Mouse (Mus musculus): ENCODE results near the gene Sult2b1. TPM values are rescaled to one million over a fixed set of nuclear protein-coding genes. Genes with fewer than 3 reads are reported as not detected.

Sult2b1 gene
- polyA plus RNA-seq, 1 experiment from 2014 or later = 5.9 TPM

DNA sequence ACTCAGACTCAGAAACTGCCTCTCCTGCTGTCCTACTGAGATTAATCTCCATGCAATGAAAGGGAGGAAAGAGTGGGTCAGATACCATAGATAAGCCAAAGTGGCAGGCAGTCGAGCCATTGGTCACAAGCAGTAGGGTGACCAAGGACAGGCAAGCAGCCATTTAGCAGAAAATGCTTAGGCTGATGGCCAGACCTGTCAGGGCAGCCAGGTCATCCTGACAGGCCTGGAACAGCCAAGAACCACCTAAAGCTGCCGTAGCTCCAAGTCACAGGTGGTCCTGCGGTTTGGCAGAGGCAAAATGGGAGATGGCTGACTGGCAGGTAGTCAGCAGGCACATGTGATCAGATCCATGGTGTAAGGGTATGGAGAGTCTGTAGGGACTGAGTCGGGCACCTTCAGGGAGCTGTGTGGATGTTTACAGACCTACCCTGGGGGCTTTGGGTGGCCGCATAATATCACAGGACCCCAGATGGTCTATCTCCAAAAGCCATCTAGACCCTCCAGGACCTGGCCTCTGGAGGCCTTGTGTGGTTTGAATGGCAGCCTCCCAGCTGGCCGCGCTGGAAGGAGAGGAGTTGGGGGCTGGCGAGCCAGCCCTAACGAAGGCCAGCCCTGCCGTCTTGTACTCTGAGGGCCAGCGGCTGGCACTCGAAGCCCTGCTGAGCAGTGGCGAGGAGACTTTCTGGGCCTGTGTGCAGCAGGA is 62.7 kb downstream of the Sult2b1 start:
- peaks cover 81% of the 10 kb centered on the region for H3K36me3 ChIP-seq (ENCODE audit: insufficient read depth)
- no peak for DNase-seq
- WGBS = 58% methylated on average over 13 of the region's 13 CpGs
- H3K9me3 ChIP-seq (ENCODE audit: low read depth, low read length) = no peaks in the 10 kb centered on the region
- no peak overlapping the region for H3K4me3 ChIP-seq (ENCODE audit: low read depth, low read length)
- no peaks in the 10 kb centered on the region for H3K27me3 ChIP-seq (ENCODE audit: insufficient read depth, low read length)
- ATAC-seq (ENCODE audit: insufficient read depth) = no peak
- TF ChIP-seq CTCF (IDR thresholded peaks at IDR 0.05; ENCODE audit: low read depth) = no peak
- H3K4me2 ChIP-seq = no peak overlapping the region
- peaks cover 5% of the 10 kb centered on the region; the same call in 1 of the 2 replicates for H3K4me1 ChIP-seq (ENCODE audit: insufficient read depth)
- H3K9ac ChIP-seq = no peak overlapping the region
- H3K27ac ChIP-seq (ENCODE audit: low read depth) = 0 out of 2 replicates have a peak overlapping the region, but pooled peaks have one; percentile 36

DNA sequence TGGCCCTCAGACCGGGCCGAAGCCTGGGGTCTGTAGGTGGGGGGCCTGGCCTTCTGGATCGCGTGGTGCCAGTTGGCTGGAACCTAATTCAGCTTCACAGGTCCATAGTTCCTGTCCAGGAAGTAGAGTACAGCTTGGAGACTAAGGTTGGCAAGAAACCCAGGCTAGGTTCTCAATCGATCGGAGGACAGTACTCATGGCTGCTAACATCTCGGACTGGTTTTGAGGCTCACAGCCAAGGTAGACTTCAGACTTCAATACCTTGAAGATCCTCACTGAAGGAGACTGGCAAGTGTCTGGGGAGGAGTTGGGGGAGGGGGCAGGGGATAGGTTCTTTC is 63.3 kb downstream of the Sult2b1 start:
- no peaks in the 10 kb centered on the region for H3K27me3 ChIP-seq (ENCODE audit: insufficient read depth, low read length)
- H3K4me2 ChIP-seq = no peak overlapping the region
- no peak for DNase-seq
- H3K4me3 ChIP-seq (ENCODE audit: low read depth, low read length) = no peak overlapping the region
- WGBS = 72% methylated on average over 7 of the region's 7 CpGs
- H3K9ac ChIP-seq = 0 out of 2 replicates have a peak overlapping the region, but pooled peaks have one; percentile 3
- TF ChIP-seq CTCF (IDR thresholded peaks at IDR 0.05; ENCODE audit: low read depth) = no peak
- ATAC-seq (ENCODE audit: insufficient read depth) = no peak
- H3K4me1 ChIP-seq (ENCODE audit: insufficient read depth) = peaks cover 10% of the 10 kb centered on the region; the same call in 1 of the 2 replicates
- 0 out of 2 replicates have a peak overlapping the region, but pooled peaks have one; percentile 36 for H3K27ac ChIP-seq (ENCODE audit: low read depth)
- peaks cover 75% of the 10 kb centered on the region for H3K36me3 ChIP-seq (ENCODE audit: insufficient read depth)
- H3K9me3 ChIP-seq (ENCODE audit: low read depth, low read length) = no peaks in the 10 kb centered on the region

DNA sequence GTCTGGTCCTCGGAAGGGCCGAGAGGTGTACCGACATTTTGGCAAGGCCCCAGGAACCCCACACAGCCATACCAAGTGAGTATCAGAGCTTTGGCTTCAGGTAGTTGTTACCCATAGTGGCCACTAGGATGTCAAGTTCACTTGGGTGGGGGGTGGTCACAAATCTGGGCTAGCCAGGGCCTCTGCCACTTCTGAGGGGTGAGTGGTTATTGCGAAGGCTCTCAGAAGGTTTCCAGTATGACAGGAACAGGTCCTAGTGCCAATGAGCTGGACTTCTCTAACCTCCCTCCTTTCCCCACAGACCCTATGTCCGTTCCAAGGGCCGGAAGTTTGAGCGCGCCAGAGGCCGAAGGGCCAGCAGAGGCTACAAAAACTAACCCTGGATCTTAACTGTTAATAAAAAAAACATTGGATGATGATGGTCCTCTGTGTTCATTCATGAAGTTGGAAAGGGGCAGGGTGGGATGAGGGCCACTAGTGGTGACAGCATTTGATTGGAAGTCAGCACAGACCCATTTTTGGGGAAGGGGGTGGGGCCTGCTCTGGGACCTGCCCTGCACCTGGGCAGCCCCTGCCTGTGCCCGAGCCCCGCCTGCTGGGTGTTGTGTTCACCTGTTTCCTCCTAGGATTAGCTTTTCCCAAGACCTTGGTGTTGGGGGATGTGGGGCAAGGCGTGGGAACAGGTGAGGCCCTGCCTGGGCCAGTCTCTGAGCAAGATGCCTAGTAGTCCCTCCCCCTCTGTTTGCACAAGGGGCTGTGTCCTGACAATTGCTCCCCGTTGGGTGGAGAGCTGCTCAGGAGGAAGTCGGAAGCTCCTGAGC is 63.8 kb downstream of the Sult2b1 start, which contains the start of gene Fam83e:
TSS of gene Fam83e (plus strand) at position 800 of the 821 bp plus-strand sequence.
- H3K4me3 ChIP-seq (ENCODE audit: low read depth, low read length) = no peak within 1 kb of the TSS
- H3K27me3 ChIP-seq (ENCODE audit: insufficient read depth, low read length) = no peaks in the 10 kb centered on the region
- H3K9me3 ChIP-seq (ENCODE audit: low read depth, low read length) = no peaks in the 10 kb centered on the region
- peak within 1 kb of the TSS; percentile 99; the same call in 1 of the 2 replicates for H3K4me2 ChIP-seq
- WGBS = 79% methylated on average over 14 of the region's 14 CpGs
- H3K4me1 ChIP-seq (ENCODE audit: insufficient read depth) = peaks cover 11% of the 10 kb centered on the region; the same call in 1 of the 2 replicates
- 0 out of 2 replicates have a peak within 1 kb of the TSS, but pooled peaks have one; percentile 36 for H3K27ac ChIP-seq (ENCODE audit: low read depth)
- peak; percentile 40 for TF ChIP-seq CTCF (IDR thresholded peaks at IDR 0.05; ENCODE audit: low read depth)
- no peak for DNase-seq
- 0 out of 2 replicates have a peak within 1 kb of the TSS, but pooled peaks have one; percentile 3 for H3K9ac ChIP-seq
- no peak for ATAC-seq (ENCODE audit: insufficient read depth)
- H3K36me3 ChIP-seq (ENCODE audit: insufficient read depth) = peaks cover 70% of the 10 kb centered on the region

DNA sequence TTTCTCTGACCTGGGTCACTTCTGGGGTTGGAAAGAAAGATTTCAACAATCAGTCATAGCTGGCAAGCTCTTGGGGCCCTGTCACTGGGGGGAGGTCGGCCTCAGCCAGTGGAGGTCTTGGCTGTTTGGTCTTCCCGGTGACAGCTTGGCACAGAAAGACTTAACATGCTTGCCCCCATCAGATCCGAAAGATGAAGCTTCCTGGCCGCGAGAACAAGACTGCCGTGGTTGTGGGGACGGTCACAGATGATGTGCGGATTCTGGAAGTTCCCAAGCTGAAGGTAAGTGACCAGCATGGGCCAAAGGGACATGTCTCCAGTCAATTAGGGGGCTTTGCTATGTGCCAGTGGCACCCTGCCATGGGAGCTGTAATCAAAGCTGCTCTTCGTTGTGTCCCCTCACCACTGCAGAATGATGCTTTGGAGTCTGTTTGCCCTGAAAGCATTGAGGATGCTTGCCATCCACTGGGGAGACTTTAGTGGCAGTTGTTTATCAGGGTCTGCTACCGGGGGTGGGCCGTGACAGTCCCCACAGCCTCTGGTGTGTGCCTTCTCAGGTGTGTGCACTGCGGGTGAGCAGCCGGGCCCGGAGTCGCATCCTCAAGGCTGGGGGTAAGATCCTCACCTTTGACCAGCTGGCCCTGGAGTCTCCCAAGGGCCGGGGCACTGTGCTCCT is 64.6 kb downstream of the Sult2b1 start:
- Histone ChIP-seq H3K9ac (peak overlapping the region; percentile 99), H3K4me3 (ENCODE audit: low read depth, low read length) (peak overlapping the region; percentile 98), H3K36me3 (ENCODE audit: insufficient read depth) (peaks cover 63% of the 10 kb centered on the region), H3K4me1 (ENCODE audit: insufficient read depth) (peaks cover 13% of the 10 kb centered on the region; the same call in 1 of the 2 replicates), H3K4me2 (peak overlapping the region; percentile 99), H3K27ac (ENCODE audit: low read depth) (no peak overlapping the region), H3K27me3 (ENCODE audit: insufficient read depth, low read length) (no peaks in the 10 kb centered on the region), H3K9me3 (ENCODE audit: low read depth, low read length) (no peaks in the 10 kb centered on the region)
- ATAC-seq (ENCODE audit: insufficient read depth) (no peak), DNase-seq (no peak)
- 85% methylated on average over 15 of the region's 16 CpGs for WGBS
- TF ChIP-seq CTCF (IDR thresholded peaks at IDR 0.05; ENCODE audit: low read depth) = no peak

DNA sequence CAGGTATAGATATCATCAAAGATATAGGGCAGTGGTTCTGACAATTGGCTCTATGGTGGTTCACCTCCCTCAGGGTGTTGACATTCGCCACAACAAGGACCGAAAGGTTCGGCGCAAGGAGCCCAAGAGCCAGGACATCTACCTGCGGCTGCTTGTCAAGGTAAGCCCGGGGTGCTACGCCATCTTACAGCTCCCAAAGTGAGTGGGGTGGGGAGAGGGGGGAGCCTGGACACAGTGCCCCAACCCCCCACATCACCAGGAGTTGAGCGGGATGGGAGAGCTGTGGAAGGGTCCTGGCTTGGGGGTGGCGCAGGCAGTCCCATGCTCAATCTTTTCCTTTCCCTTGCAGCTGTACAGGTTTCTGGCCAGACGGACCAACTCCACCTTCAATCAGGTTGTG is 65.3 kb downstream of the Sult2b1 start:
- no peak for TF ChIP-seq CTCF (IDR thresholded peaks at IDR 0.05; ENCODE audit: low read depth)
- Histone ChIP-seq H3K9me3 (ENCODE audit: low read depth, low read length) (no peaks in the 10 kb centered on the region), H3K27me3 (ENCODE audit: insufficient read depth, low read length) (no peaks in the 10 kb centered on the region), H3K4me1 (ENCODE audit: insufficient read depth) (peaks cover 13% of the 10 kb centered on the region; the same call in 1 of the 2 replicates), H3K4me2 (peak overlapping the region; percentile 99), H3K36me3 (ENCODE audit: insufficient read depth) (peaks cover 56% of the 10 kb centered on the region), H3K27ac (ENCODE audit: low read depth) (no peak overlapping the region), H3K9ac (peak overlapping the region; percentile 99), H3K4me3 (ENCODE audit: low read depth, low read length) (peak overlapping the region; percentile 98)
- DNase-seq = no peak
- 78% methylated on average over 10 of the region's 10 CpGs for WGBS
- no peak for ATAC-seq (ENCODE audit: insufficient read depth)

DNA sequence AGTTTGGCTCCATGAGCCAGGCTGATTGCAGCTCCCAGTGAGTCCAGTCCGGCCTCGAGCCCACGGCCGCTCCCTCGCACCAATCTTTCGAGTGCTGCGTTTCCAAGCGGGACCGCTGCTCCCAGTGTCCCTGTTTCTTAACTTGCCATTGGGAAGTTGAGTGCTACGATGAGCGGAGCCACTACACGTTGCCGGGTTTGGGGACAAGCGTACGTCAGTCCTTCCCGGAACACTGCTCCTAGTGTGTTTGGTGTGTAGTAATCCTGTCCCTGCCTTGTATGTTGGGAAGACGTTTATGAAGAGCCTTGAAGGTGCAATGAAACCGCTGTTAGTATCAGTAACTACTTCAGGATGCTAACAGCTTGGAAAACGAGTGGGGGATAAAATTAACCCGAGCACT is 66.1 kb downstream of the Sult2b1 start:
- no peak for TF ChIP-seq CTCF (IDR thresholded peaks at IDR 0.05; ENCODE audit: low read depth)
- DNase-seq (no peak), ATAC-seq (ENCODE audit: insufficient read depth) (no peak)
- peaks cover 13% of the 10 kb centered on the region; the same call in 1 of the 2 replicates for H3K4me1 ChIP-seq (ENCODE audit: insufficient read depth)
- no peaks in the 10 kb centered on the region for H3K27me3 ChIP-seq (ENCODE audit: insufficient read depth, low read length)
- no peaks in the 10 kb centered on the region for H3K9me3 ChIP-seq (ENCODE audit: low read depth, low read length)
- H3K27ac ChIP-seq (ENCODE audit: low read depth) = peak overlapping the region; percentile 97
- H3K9ac ChIP-seq = peak overlapping the region; percentile 99
- under 1% methylated on average over 20 of the region's 20 CpGs for WGBS
- peak overlapping the region; percentile 99 for H3K4me2 ChIP-seq
- peaks cover 51% of the 10 kb centered on the region for H3K36me3 ChIP-seq (ENCODE audit: insufficient read depth)
- H3K4me3 ChIP-seq (ENCODE audit: low read depth, low read length) = peak overlapping the region; percentile 98
